Mouse (Mus musculus): ENCODE measurements around the gene Plpp3.

- TF ChIP-seq GATA1 (IDR thresholded peaks at IDR 0.05; ENCODE audit: borderline replicate concordance, low read length) (no peak), FLI1 (IDR thresholded peaks at IDR 0.05; ENCODE audit: low read length) (no peak)
Measured at GRCm38 (mm10) chr4:105214438-105214837, 57.3 kb downstream of the Plpp3 start.
